Mouse (Mus musculus) kidney, adult 2 months (tissue): ENCODE measurements around the gene Cyp19a1.

ENCODE experiments used
- CTCF ChIP-seq: fragments of 200-500 bp; conservative IDR thresholded peaks from 2 replicates; pipeline ENCODE4 v1.5.1; 2011; ENCODE audit warnings: low read depth, mild to moderate bottlenecking, control low read depth, low read length, moderate library complexity, mixed read lengths; ENCODE audit not compliant: insufficient read depth, insufficient read length
- POLR2A ChIP-seq: fragments of 200-500 bp; IDR thresholded peaks from one replicate; pipeline ENCODE4 v1.6.1; 2011; ENCODE audit warnings: low read depth, low read length, control low read depth

GRCm38 (mm10) chr9:54269987-54270386 lies 2.1 kb upstream of the Cyp19a1 start:
- TF ChIP-seq CTCF (no peak), POLR2A (no peak)
